Mouse (Mus musculus) heart, embryonic 10.5 days (tissue): ENCODE measurements around the gene Ctnnal1. TPM values are rescaled to one million over a fixed set of nuclear protein-coding genes. Genes with fewer than 3 reads are reported as not detected.
A peak's percentile ranks its signal among the peaks of the same experiment; 100 is the strongest.

Source experiments
- microRNA counts: library from miRNA; unstranded; fragments of <30 nt; microRNA quantifications from one replicate; lab custom pipeline; 2017
- microRNA-seq: library from miRNA; unstranded; fragments of <30 nt; microRNA quantifications from one replicate; pipeline ENCODE4, GENCODE M21; 2017
- polyA plus RNA-seq: library from polyadenylated mRNA; unstranded; fragments of >200 nt; fragmentation: Nextera tagmentation; extraction: Ambion mirVana; gene quantifications from 2 replicates; pipeline ENCODE4 v1.2.1, GENCODE M21; 2016

The Ctnnal1 gene
- polyA plus RNA-seq, 1 experiment from 2014 or later: 23.2 TPM

MicroRNA genes within 50 kb of the gene (microRNA counts, 519-probe panel; counts per million panel counts)
- 4,488 counts per million, percentile 28 among the panel's probes with 10 or more counts for microRNA mmu-miR-32 (lab: Ali Mortazavi, UCI)

Small RNA genes within 50 kb of the gene (microRNA-seq; reads per million reads assigned to microRNA genes)
- gene Mir32: 188 reads per million, percentile 58 among the genes with 10 or more reads in this experiment

Other genes starting within 250 kb of the Ctnnal1 start
- gene Gm26657, start 125.1 kb downstream of the Ctnnal1 start, polyA plus RNA-seq: not detected in 2 replicates
- gene Actl7b, start 123.7 kb downstream of the Ctnnal1 start, polyA plus RNA-seq: not detected in 2 replicates
- gene Actl7a, start 121.8 kb downstream of the Ctnnal1 start, polyA plus RNA-seq: not detected in 2 replicates
- 56.2 and 56.3 TPM in 2 replicates for gene Elp1, start 62.9 kb downstream of the Ctnnal1 start, polyA plus RNA-seq
- 15.7 and 19.5 TPM in 2 replicates for gene Fam206a, start 62.8 kb downstream of the Ctnnal1 start, polyA plus RNA-seq
- gene Tmem245, start 82.2 kb upstream of the Ctnnal1 start, polyA plus RNA-seq: 14.0 and 23.1 TPM in 2 replicates
- gene Frrs1l, start 125.2 kb upstream of the Ctnnal1 start, polyA plus RNA-seq: 0.11 and 0.17 TPM in 2 replicates